Mouse (Mus musculus): ENCODE measurements around the gene Dglucy.

DNA sequence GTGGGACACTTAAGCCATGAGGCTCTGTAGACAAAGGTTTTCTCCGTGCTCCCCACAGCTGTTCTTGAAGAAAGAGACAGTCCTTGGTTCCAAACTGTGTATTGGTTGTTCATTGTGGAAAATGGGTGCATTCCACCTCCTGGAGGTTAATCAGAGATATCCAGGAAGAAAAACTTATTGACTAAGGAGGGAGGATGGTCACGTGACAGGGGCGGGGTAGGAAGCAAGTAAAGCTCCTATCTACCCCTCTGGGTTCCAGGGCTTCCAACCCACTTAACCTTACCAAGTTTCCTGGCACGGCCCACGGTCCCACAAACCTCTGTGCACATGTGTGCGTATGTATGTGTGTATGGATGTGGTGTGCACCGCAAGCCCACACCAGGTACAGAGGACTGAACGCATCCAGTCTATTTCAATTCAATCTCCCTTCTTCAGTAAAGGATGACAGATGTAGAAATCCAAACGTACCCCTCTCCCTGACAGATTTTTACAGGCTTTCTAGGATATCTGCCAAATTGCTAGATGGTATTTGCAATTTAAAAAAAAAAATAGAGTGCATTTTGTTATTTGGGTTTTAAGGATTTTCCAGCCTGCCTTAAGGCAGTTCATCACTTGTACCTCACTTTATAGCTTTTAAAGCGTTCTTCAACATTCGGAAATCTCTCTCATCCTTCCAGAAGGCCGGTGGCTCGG is 2.7 kb downstream of the Dglucy start:
- no peak for TF ChIP-seq POLR2A (IDR thresholded peaks at IDR 0.05; ENCODE audit: low read depth, low read length)
- TF ChIP-seq CTCF (IDR thresholded peaks at IDR 0.05; ENCODE audit: borderline replicate concordance, insufficient read depth, low read length) = no peak
